Mouse (Mus musculus) bone marrow macrophage, adult 2 months (primary cell): ENCODE data around the gene Nlgn1. TPM values are rescaled to one million over a fixed set of nuclear protein-coding genes. Genes with fewer than 3 reads are reported as not detected.

ENCODE experiments used
- H3K27ac ChIP-seq: 2 replicates; pipeline ENCODE4 v1.5.1; 2012; ENCODE audit warnings: low read depth, low read length; ENCODE audit not compliant: insufficient read depth
- H3K4me1 ChIP-seq: 2 replicates; pipeline ENCODE4 v1.6.1; 2012; ENCODE audit warnings: low read length; ENCODE audit not compliant: control insufficient read depth, insufficient read depth
- H3K4me3 ChIP-seq: 2 replicates; pipeline ENCODE4 v1.5.1; 2012; ENCODE audit warnings: mild to moderate bottlenecking, low read length, moderate library complexity; ENCODE audit not compliant: insufficient read depth
- CTCF ChIP-seq: IDR thresholded peaks from 2 replicates; pipeline ENCODE4 v1.5.1; 2012; ENCODE audit warnings: low read depth, mild to moderate bottlenecking, low read length, moderate library complexity
- POLR2A ChIP-seq: IDR thresholded peaks from 2 replicates; pipeline ENCODE4 v1.6.1; 2012; ENCODE audit warnings: mild to moderate bottlenecking, low read depth, low read length, borderline replicate concordance
- polyA plus RNA-seq: library from polyadenylated mRNA; stranded (reverse); fragments of >200 nt; gene quantifications from 2 replicates; pipeline ENCODE4 v1.2.4, GENCODE M21; 2012; ENCODE audit not compliant: missing spikeins, insufficient read depth, insufficient read length

The Nlgn1 gene
- polyA plus RNA-seq, 1 experiment, result not detected

DNA sequence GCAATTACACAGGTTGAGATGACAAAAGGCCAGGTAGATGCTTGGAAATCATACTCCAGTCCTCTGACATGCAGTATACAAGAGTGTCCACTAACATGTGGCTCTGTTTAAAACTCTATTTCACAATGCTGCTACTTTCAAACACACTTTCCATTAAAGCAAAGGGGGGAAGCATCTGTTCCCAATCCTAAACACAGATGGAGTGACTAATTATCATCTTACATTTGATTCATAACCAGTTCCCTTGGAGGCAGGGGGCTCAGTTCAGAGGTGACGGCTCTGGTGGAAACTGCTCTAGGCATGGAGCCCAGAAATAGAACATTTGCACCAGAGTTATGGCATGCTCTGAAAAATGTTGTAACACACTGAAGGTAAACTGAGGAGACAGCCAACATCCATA is 7.8 kb downstream of the Nlgn1 start:
- no peak overlapping the region for H3K27ac ChIP-seq
- H3K4me1 ChIP-seq, result no peaks in the 10 kb centered on the region
- no peak overlapping the region for H3K4me3 ChIP-seq
- TF ChIP-seq CTCF, result no peak
- no peak for TF ChIP-seq POLR2A

DNA sequence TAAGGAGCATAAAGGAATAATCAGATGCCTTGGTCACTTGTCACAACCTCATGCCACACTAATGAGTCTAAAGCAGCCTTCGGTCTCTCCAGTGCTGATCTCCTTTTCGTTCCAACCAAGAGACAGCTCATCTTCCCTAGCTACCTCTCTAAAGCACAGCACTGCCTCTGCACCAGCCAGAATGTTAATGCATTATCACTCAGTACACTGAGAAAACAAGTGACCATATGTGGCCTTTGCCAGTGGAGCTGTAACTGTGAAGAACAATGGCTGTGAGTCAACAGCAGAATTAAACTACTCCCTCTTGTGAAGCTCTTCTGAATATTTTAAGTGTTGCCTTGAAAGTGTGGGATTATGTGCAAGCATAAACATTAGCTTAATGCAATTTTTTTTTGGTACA is 14.9 kb downstream of the Nlgn1 start:
- Histone ChIP-seq H3K4me3 (no peak overlapping the region), H3K27ac (no peak overlapping the region), H3K4me1 (no peaks in the 10 kb centered on the region)
- no peak for TF ChIP-seq CTCF
- no peak for TF ChIP-seq POLR2A

DNA sequence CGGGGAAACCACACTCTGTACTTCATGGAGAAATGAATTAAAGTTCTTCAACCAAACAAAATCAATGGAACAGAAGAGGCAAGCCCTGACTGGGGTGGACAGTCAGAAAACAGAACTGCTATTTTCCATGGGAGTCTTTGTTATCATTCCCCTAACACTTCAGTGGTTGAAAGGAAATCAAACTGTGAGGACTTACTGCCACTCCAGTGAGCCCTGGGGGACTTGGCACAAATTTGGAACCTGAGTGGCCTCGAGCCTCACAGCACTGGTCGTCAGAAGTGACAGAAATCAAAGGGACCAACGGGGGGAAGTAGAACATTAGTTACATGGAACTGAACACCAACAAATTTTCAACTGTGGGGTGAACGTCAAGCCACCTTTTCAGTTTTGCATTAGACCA is 34.4 kb downstream of the Nlgn1 start:
- Histone ChIP-seq H3K27ac (no peak overlapping the region), H3K4me1 (no peaks in the 10 kb centered on the region), H3K4me3 (no peak overlapping the region)
- TF ChIP-seq POLR2A (no peak), CTCF (no peak)

DNA sequence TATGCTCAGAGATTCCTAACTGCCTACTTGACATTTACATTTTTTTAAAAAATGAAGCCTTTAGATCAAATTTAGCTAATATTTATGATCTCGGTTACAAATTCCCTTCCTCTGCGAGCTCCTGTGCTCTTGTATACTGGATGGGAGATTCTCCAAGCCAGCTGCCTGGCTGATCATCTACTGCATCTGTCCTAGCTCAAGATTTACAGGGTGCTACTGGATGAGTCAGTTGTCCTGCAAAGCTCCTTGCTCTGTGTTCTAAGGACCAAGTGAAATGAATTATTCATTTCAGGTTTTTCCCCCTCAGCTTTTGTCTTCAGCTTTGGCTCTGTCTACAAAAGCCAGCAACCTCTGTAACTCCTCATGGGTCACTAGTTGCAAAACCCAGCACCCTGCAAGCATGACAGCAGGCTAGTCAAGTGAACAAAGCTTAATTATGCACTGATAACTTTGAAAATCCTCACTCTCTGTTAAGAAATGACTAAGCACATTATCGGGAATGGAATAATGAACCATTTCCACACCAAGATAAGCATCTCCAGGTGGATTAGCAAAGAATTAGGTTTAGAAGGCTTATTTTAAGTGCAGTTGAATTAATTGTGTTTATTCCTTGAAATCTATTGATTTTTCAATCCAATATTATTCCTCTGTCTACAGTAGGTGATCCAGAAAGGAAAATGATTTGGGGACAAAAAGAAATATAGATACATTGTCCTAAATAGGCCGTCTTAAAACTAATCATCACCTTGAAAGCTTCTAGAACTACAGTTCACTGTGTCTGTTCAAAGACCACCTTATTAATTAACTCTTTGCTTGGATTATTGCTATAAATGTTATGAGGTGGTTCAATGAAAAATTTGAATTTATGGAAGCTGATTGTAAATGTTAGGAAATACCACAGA is 61.1 kb downstream of the Nlgn1 start:
- H3K27ac ChIP-seq, result no peak overlapping the region
- TF ChIP-seq POLR2A (no peak), CTCF (no peak)

DNA sequence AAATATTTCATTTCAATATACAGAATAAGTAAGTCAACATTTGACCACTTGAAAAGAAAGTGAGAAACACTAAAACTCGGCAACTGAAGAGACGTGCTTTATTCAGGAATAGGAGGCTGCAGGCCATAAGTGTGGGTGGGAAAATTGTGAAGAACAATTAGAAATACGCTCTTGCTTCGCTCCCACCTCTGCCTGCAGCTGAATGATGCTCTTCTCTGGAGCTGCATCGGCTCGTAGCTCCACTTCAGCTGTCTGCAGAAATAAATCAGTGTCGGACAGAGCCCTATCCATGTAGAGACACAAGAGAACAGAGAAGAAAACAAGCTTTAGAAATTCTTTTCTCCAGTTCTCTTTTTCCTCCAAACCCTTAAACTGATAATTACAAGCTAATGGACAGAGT is 85.7 kb downstream of the Nlgn1 start:
- Histone ChIP-seq H3K4me1 (no peaks in the 10 kb centered on the region), H3K27ac (no peak overlapping the region), H3K4me3 (no peak overlapping the region)
- TF ChIP-seq CTCF (no peak), POLR2A (no peak)

More for the DNA sequence above, 61.1 kb downstream of the Nlgn1 start:
- H3K4me1 ChIP-seq, result no peaks in the 10 kb centered on the region
- H3K4me3 ChIP-seq, result no peak overlapping the region

DNA sequence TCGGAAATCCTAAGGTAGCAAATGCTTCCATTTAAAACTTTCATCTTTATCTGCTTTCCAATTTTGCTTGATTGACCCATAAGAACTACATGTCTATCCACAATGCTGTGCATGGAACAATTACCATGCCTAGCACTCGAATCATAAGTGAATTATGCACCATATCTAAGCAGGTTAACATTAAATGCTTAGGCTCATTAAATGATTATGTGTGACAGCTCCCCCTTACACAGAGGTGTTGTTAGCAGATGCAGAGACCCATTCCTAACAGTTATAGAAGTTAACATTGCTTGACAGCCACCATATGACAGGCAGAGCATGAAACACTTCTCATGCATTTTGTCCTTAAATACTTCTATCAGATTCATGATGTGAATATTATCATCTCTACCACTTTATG is 89.0 kb downstream of the Nlgn1 start:
- Histone ChIP-seq H3K4me3 (no peak overlapping the region), H3K4me1 (no peaks in the 10 kb centered on the region), H3K27ac (no peak overlapping the region)
- TF ChIP-seq CTCF (no peak), POLR2A (no peak)

DNA sequence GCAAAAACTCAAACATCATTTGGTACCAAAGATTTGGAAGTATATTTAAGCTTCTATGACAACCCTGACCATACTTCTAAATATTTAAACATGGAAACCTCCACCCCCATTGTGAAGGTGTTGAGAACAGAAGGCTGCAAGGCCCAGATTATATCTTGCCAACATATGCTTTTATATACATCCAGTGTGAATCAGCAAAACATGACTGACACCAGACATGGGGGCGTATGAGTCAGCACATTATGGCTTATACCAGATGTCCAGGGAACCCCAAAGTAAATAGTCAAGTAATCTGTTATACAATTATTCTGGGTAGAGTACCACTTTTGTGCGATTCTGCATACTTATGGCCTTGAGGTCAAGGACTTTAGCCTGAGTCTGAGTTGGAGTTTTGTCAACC is 102.3 kb downstream of the Nlgn1 start:
- TF ChIP-seq POLR2A, result no peak
- TF ChIP-seq CTCF, result no peak
- H3K4me3 ChIP-seq, result no peak overlapping the region
- no peak overlapping the region for H3K27ac ChIP-seq
- H3K4me1 ChIP-seq, result no peaks in the 10 kb centered on the region

DNA sequence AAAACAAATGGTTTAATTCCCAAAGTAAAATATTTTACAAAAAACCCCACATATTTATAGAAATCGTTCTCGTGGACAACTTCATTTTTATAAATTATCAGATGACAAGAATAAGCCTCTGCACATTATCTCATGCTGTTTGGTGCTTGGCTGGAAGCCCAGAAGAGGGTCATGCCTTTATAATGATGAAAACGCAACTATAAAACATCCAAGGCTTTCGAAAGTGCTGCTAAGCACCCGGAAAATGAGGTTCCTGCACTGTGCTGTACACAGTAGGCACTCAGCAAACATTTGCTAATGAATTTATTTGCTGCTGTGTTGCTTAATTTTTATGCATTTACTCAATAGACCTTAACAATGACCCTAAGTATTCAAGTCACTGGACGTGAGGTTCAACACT is 103.4 kb downstream of the Nlgn1 start:
- H3K4me3 ChIP-seq, result no peak overlapping the region
- TF ChIP-seq CTCF, result no peak
- no peak for TF ChIP-seq POLR2A
- no peak overlapping the region for H3K27ac ChIP-seq

DNA sequence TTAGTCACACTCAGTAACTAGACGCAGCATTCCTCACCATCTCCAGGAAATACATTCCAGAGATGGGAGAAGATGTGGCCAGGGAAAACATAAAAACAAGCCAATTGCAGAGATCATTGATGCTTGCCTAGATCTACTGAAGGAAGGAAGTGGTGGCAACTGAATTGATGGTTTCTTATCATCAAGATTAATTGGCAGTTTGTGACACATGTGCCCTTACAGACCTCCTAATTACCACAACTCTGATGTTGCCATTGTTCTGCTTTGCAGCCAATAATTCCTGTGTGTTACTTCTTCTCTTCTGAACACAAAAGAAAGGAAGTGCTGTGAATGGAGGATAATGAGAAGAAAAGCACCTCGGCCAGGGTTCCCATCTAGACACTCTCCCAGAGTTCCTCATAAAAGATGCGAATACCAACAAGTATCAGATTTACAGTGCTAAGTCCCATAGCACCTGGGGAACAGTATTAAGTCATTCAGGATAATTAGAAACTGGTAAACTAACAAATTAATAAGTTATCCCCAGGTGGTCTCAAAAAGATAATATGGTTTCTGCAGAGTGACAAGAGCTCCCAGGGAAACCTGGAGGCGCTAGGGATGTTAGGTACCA is 104.0 kb downstream of the Nlgn1 start:
- H3K4me3 ChIP-seq, result no peak overlapping the region
- no peak overlapping the region for H3K27ac ChIP-seq
- no peak for TF ChIP-seq CTCF
- TF ChIP-seq POLR2A, result no peak
- no peaks in the 10 kb centered on the region for H3K4me1 ChIP-seq

More for the DNA sequence above, 103.4 kb downstream of the Nlgn1 start:
- no peaks in the 10 kb centered on the region for H3K4me1 ChIP-seq

DNA sequence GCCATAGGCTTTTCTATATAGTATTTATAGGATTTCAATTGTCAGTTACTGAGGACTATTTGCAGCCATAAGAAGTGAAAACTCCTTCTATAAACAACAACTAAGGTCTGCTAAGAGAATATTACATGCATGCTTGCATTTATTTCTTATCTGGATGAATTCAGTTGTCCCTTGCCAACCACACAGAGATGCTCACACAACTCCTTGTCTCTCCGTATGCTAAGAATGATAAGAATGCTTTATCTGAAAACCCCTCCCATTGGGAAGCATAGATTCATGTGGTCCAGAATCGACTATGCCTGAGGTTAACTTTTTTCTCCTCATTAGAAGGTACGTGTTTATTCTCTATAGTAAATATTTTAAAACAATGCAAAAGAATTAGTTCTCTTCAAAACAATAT is 108.8 kb downstream of the Nlgn1 start:
- Histone ChIP-seq H3K27ac (no peak overlapping the region), H3K4me3 (no peak overlapping the region), H3K4me1 (no peaks in the 10 kb centered on the region)
- TF ChIP-seq CTCF, result no peak
- no peak for TF ChIP-seq POLR2A

DNA sequence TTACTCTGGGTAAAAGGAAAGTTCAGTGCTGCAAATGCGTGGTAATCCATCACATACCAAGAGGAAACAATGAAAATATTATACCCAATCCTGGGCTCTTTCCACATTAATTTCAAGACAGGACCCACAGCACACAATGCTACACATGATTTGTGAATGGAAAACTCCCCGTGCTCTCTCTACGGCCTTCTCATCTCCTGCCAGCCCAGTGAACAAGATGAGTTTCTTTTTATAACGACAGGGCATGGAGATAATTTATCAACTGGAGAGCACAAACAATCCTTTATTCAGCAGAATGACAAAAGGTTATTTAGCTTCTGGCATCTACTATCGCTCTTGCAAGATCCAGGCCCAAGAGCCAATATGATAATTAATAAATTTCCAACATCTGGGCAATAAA is 116.0 kb downstream of the Nlgn1 start:
- no peak overlapping the region for H3K27ac ChIP-seq
- no peak overlapping the region for H3K4me3 ChIP-seq
- H3K4me1 ChIP-seq, result no peaks in the 10 kb centered on the region
- no peak for TF ChIP-seq CTCF
- TF ChIP-seq POLR2A, result no peak
